Mouse (Mus musculus): ENCODE results near the gene Slc25a13. TPM values are rescaled to one million over a fixed set of nuclear protein-coding genes. Genes with fewer than 3 reads are reported as not detected.

The Slc25a13 gene
- polyA plus RNA-seq, 1 experiment from 2014 or later, result 3.7 TPM

GRCm38 (mm10) chr6:6067201-6067600 is 149.8 kb downstream of the Slc25a13 start:
- Histone ChIP-seq H3K36me3 (no peaks in the 10 kb centered on the region), H3K27me3 (replicated peaks) (no peaks in the 10 kb centered on the region), H3K4me2 (no peak overlapping the region), H3K9ac (replicated peaks) (no peak overlapping the region), H3K9me3 (replicated peaks) (no peaks in the 10 kb centered on the region), H3K4me3 (replicated peaks) (no peak overlapping the region), H3K27ac (replicated peaks) (no peak overlapping the region), H3K4me1 (no peaks in the 10 kb centered on the region)
- 90% methylated on average over 6 of the region's 6 CpGs for WGBS
- ATAC-seq (ENCODE audit: low FRiP score), result no peak

- no peak overlapping the region for H3K4me3 ChIP-seq (replicated peaks)
- H3K4me1 ChIP-seq, result peaks cover 4% of the 10 kb centered on the region; the same call in 1 of the 2 replicates
- no peak for ATAC-seq (ENCODE audit: low FRiP score)
These were observed 158.4 kb downstream of the Slc25a13 start for GRCm38 (mm10) chr6:6058548-6058947.

GRCm38 (mm10) chr6:6053946-6054345 is 163.0 kb downstream of the Slc25a13 start:
- WGBS, result 66% methylated on average over 3 of the region's 3 CpGs
- Histone ChIP-seq H3K4me1 (peaks cover 4% of the 10 kb centered on the region; the same call in 1 of the 2 replicates), H3K27me3 (replicated peaks) (no peaks in the 10 kb centered on the region), H3K9me3 (replicated peaks) (no peaks in the 10 kb centered on the region), H3K36me3 (no peaks in the 10 kb centered on the region), H3K9ac (replicated peaks) (no peak overlapping the region), H3K4me3 (replicated peaks) (no peak overlapping the region), H3K4me2 (no peak overlapping the region), H3K27ac (replicated peaks) (no peak overlapping the region)
- no peak for ATAC-seq (ENCODE audit: low FRiP score)

More at GRCm38 (mm10) chr6:6058548-6058947, 158.4 kb downstream of the Slc25a13 start:
- WGBS, result 23% methylated on average over 3 of the region's 3 CpGs
- no peaks in the 10 kb centered on the region for H3K9me3 ChIP-seq (replicated peaks)
- no peak overlapping the region for H3K4me2 ChIP-seq
- no peak overlapping the region for H3K27ac ChIP-seq (replicated peaks)
- H3K9ac ChIP-seq (replicated peaks), result no peak overlapping the region
- no peaks in the 10 kb centered on the region for H3K27me3 ChIP-seq (replicated peaks)
- no peaks in the 10 kb centered on the region for H3K36me3 ChIP-seq

- Histone ChIP-seq H3K27ac (replicated peaks) (no peak overlapping the region), H3K36me3 (no peaks in the 10 kb centered on the region), H3K4me3 (replicated peaks) (no peak overlapping the region), H3K9ac (replicated peaks) (no peak overlapping the region), H3K9me3 (replicated peaks) (no peaks in the 10 kb centered on the region), H3K27me3 (replicated peaks) (no peaks in the 10 kb centered on the region), H3K4me2 (no peak overlapping the region), H3K4me1 (no peaks in the 10 kb centered on the region)
- no peak for ATAC-seq (ENCODE audit: low FRiP score)
- 83% methylated on average over 11 of the region's 11 CpGs for WGBS
These were observed 164.3 kb downstream of the Slc25a13 start for GRCm38 (mm10) chr6:6052696-6053095.

- no peak overlapping the region for H3K27ac ChIP-seq (replicated peaks)
- no peak for ATAC-seq (ENCODE audit: low FRiP score)
- H3K9ac ChIP-seq (replicated peaks), result no peak overlapping the region
- WGBS, result 81% methylated on average over 12 of the region's 12 CpGs
- H3K27me3 ChIP-seq (replicated peaks), result no peaks in the 10 kb centered on the region
- no peaks in the 10 kb centered on the region for H3K36me3 ChIP-seq
- H3K9me3 ChIP-seq (replicated peaks), result no peaks in the 10 kb centered on the region
- H3K4me1 ChIP-seq, result no peaks in the 10 kb centered on the region
- no peak overlapping the region for H3K4me2 ChIP-seq
- H3K4me3 ChIP-seq (replicated peaks), result no peak overlapping the region
These were observed 170.1 kb downstream of the Slc25a13 start for GRCm38 (mm10) chr6:6046729-6047424.

GRCm38 (mm10) chr6:6038773-6039550 is 178.0 kb downstream of the Slc25a13 start:
- H3K4me1 ChIP-seq, result no peaks in the 10 kb centered on the region
- H3K9me3 ChIP-seq (replicated peaks), result no peaks in the 10 kb centered on the region
- H3K27ac ChIP-seq (replicated peaks), result no peak overlapping the region
- no peaks in the 10 kb centered on the region for H3K27me3 ChIP-seq (replicated peaks)
- H3K36me3 ChIP-seq, result no peaks in the 10 kb centered on the region
- H3K4me3 ChIP-seq (replicated peaks), result no peak overlapping the region
- ATAC-seq (ENCODE audit: low FRiP score), result no peak
- 35% methylated on average over 18 of the region's 18 CpGs for whole genome bisulfite sequencing
- H3K9ac ChIP-seq (replicated peaks), result no peak overlapping the region
- no peak overlapping the region for H3K4me2 ChIP-seq

- WGBS, result 77% methylated on average over 6 of the region's 6 CpGs
- H3K27me3 ChIP-seq (replicated peaks), result no peaks in the 10 kb centered on the region
- H3K4me2 ChIP-seq, result no peak overlapping the region
- no peaks in the 10 kb centered on the region for H3K36me3 ChIP-seq
- no peaks in the 10 kb centered on the region for H3K9me3 ChIP-seq (replicated peaks)
- no peak overlapping the region for H3K4me3 ChIP-seq (replicated peaks)
- H3K4me1 ChIP-seq, result no peaks in the 10 kb centered on the region
- no peak overlapping the region for H3K27ac ChIP-seq (replicated peaks)
- no peak overlapping the region for H3K9ac ChIP-seq (replicated peaks)
- no peak for ATAC-seq (ENCODE audit: low FRiP score)
These were observed 189.3 kb downstream of the Slc25a13 start for GRCm38 (mm10) chr6:6027664-6028063.

- Histone ChIP-seq H3K27me3 (replicated peaks) (no peaks in the 10 kb centered on the region), H3K9ac (replicated peaks) (no peak overlapping the region), H3K36me3 (no peaks in the 10 kb centered on the region), H3K4me3 (replicated peaks) (no peak overlapping the region), H3K27ac (replicated peaks) (no peak overlapping the region), H3K4me2 (no peak overlapping the region), H3K9me3 (replicated peaks) (no peaks in the 10 kb centered on the region), H3K4me1 (no peaks in the 10 kb centered on the region)
- no peak for ATAC-seq (ENCODE audit: low FRiP score)
- WGBS, result 33% methylated on average over 6 of the region's 6 CpGs
These were observed 193.0 kb downstream of the Slc25a13 start for GRCm38 (mm10) chr6:6023976-6024375.

GRCm38 (mm10) chr6:6016931-6017330 is 200.0 kb downstream of the Slc25a13 start:
- WGBS, result 76% methylated on average over 9 of the region's 9 CpGs
- Histone ChIP-seq H3K4me3 (replicated peaks) (no peak overlapping the region), H3K27me3 (replicated peaks) (no peaks in the 10 kb centered on the region), H3K9ac (replicated peaks) (no peak overlapping the region), H3K4me1 (no peaks in the 10 kb centered on the region), H3K27ac (replicated peaks) (no peak overlapping the region), H3K4me2 (no peak overlapping the region), H3K36me3 (no peaks in the 10 kb centered on the region), H3K9me3 (replicated peaks) (no peaks in the 10 kb centered on the region)
- ATAC-seq (ENCODE audit: low FRiP score), result no peak

GRCm38 (mm10) chr6:6015616-6016015 is 201.4 kb downstream of the Slc25a13 start:
- H3K27me3 ChIP-seq (replicated peaks), result no peaks in the 10 kb centered on the region
- no peaks in the 10 kb centered on the region for H3K9me3 ChIP-seq (replicated peaks)
- H3K4me2 ChIP-seq, result peak overlapping the region; percentile 36
- peak overlapping the region; percentile 15 for H3K4me3 ChIP-seq (replicated peaks)
- no peaks in the 10 kb centered on the region for H3K36me3 ChIP-seq
- no peaks in the 10 kb centered on the region for H3K4me1 ChIP-seq
- 51% methylated on average over 15 of the region's 15 CpGs for WGBS
- H3K27ac ChIP-seq (replicated peaks), result no peak overlapping the region
- ATAC-seq (ENCODE audit: low FRiP score), result no peak
- H3K9ac ChIP-seq (replicated peaks), result no peak overlapping the region

- 76% methylated on average over 2 of the region's 2 CpGs for WGBS
- Histone ChIP-seq H3K9ac (replicated peaks) (no peak overlapping the region), H3K36me3 (no peaks in the 10 kb centered on the region), H3K4me3 (replicated peaks) (no peak overlapping the region), H3K27me3 (replicated peaks) (no peaks in the 10 kb centered on the region), H3K9me3 (replicated peaks) (no peaks in the 10 kb centered on the region), H3K4me1 (peaks cover 1% of the 10 kb centered on the region; the same call in 1 of the 2 replicates), H3K27ac (replicated peaks) (no peak overlapping the region), H3K4me2 (no peak overlapping the region)
- no peak for ATAC-seq (ENCODE audit: low FRiP score)
These were observed 205.6 kb downstream of the Slc25a13 start for GRCm38 (mm10) chr6:6011364-6011763.
